ENCODE assay signal across 11 mouse cellular contexts in the genomic region with DNA sequence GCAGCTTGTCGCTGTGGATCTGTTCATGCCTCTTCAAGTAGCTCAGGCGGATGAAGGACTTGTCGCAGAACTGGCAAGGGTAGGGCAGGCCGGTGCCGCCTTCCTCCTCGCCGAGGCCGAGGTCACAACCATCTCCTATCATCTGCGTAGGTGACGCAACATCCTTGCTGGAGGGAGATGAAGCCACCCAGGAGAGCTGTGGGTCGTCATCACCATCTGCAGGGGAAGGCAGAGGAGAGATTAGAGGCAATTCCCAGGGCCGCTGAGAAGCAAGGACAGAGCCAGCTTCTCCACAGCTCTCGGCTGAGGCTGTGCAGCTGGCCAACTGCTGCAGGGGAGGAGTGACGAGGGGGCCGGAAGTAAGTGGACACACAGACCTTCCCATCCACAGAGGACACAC.
DNase-seq lines count a peak whose midpoint lies in the region; ATAC-seq and TF ChIP-seq lines count a peak whose summit lies in the region.
"Had no signal": no experiment of that assay in that cellular context is flagged by ENCODE, and none has a peak within 500 bp of the region (broad histone marks: within the 10 kb centered on the region; RNA-seq: fewer than 3 reads in every experiment).

No protein-coding gene starts in this region.

- peaks cover 62% of the 10 kb centered on the region for H3K4me1 ChIP-seq in forebrain, embryonic 12.5 days
- peaks cover 19% of the 10 kb centered on the region for H3K4me1 ChIP-seq in forebrain, embryonic 16.5 days (replicated peaks; ENCODE audit: control insufficient read depth, insufficient read depth, low read length)
- peaks cover 12% of the 10 kb centered on the region for H3K4me1 ChIP-seq in lung, embryonic 16.5 days (replicated peaks; ENCODE audit: control insufficient read depth, insufficient read depth, low read length)
- H3K4me1 ChIP-seq in lung, adult 2 months (ENCODE audit: control insufficient read depth, insufficient read depth, low read length): no peaks in the 10 kb centered on the region
- no peaks in the 10 kb centered on the region for H3K4me1 ChIP-seq in cerebellum, adult 2 months (ENCODE audit: control insufficient read depth, insufficient read depth, low read length)
- H3K4me1 ChIP-seq: liver, embryonic 15.5 days had no signal

- TF ChIP-seq CTCF in lung, adult 2 months (IDR thresholded peaks at IDR 0.05; ENCODE audit: insufficient read depth, low read length): no peak
- TF ChIP-seq CTCF in cerebellum, adult 2 months (IDR thresholded peaks at IDR 0.05; ENCODE audit: borderline replicate concordance, insufficient read depth, low read depth, low read length): no peak

- H3K4me3 ChIP-seq in forebrain, embryonic 12.5 days (replicated peaks): no peak overlapping the region
- no peak overlapping the region for H3K4me3 ChIP-seq in forebrain, embryonic 16.5 days (replicated peaks; ENCODE audit: low read length)
- H3K4me3 ChIP-seq in lung, embryonic 16.5 days (ENCODE audit: low read length): no peak overlapping the region
- no peak overlapping the region for H3K4me3 ChIP-seq in lung, adult 2 months (replicated peaks; ENCODE audit: extremely low read depth, low read depth, low read length)
- no peak overlapping the region for H3K4me3 ChIP-seq in cerebellum, adult 2 months (replicated peaks; ENCODE audit: insufficient read depth, low read depth, low read length)
- H3K4me3 ChIP-seq: liver, embryonic 15.5 days had no signal

- H3K9ac ChIP-seq in forebrain, embryonic 12.5 days: no peak overlapping the region
- H3K9ac ChIP-seq in forebrain, embryonic 16.5 days (replicated peaks; ENCODE audit: low read depth, low read length): no peak overlapping the region
- peak overlapping the region; percentile 15; the same call in 1 of the 2 replicates for H3K9ac ChIP-seq in lung, embryonic 16.5 days (ENCODE audit: low read length)
- H3K9ac ChIP-seq: liver, embryonic 15.5 days had no signal

- no peaks in the 10 kb centered on the region for H3K27me3 ChIP-seq in forebrain, embryonic 12.5 days
- no peaks in the 10 kb centered on the region for H3K27me3 ChIP-seq in forebrain, embryonic 16.5 days (replicated peaks; ENCODE audit: control insufficient read depth, insufficient read depth, low read length)
- no peaks in the 10 kb centered on the region for H3K27me3 ChIP-seq in lung, embryonic 16.5 days (ENCODE audit: control insufficient read depth, insufficient read depth, low read depth, low read length)
- H3K27me3 ChIP-seq in cerebellum, adult 2 months (ENCODE audit: control insufficient read depth, insufficient read depth, low read length): no peaks in the 10 kb centered on the region
- H3K27me3 ChIP-seq: liver, embryonic 15.5 days had no signal

- ATAC-seq in forebrain, embryonic 12.5 days (ENCODE audit: low FRiP score): no peak
- ATAC-seq in forebrain, embryonic 16.5 days: no peak
- peak; percentile 62 for ATAC-seq in lung, embryonic 16.5 days (ENCODE audit: low read depth)

- H3K4me2 ChIP-seq in forebrain, embryonic 12.5 days: no peak overlapping the region
- H3K4me2 ChIP-seq in forebrain, embryonic 16.5 days (ENCODE audit: low read length): no peak overlapping the region
- H3K4me2 ChIP-seq in lung, embryonic 16.5 days (ENCODE audit: low read depth, low read length): peak overlapping the region; percentile 25; the same call in 1 of the 2 replicates
- H3K4me2 ChIP-seq: liver, embryonic 15.5 days had no signal

- TF ChIP-seq POLR2A in lung, adult 2 months (IDR thresholded peaks at IDR 0.05; ENCODE audit: borderline replicate concordance, extremely low read depth, low read depth, low read length): no peak
- no peak for TF ChIP-seq POLR2A in cerebellum, adult 2 months (IDR thresholded peaks at IDR 0.05; ENCODE audit: borderline replicate concordance, insufficient read depth, low read length)

- no peaks in the 10 kb centered on the region for H3K9me3 ChIP-seq in forebrain, embryonic 12.5 days
- H3K9me3 ChIP-seq in forebrain, embryonic 16.5 days (ENCODE audit: control insufficient read depth, low read length): no peaks in the 10 kb centered on the region
- no peaks in the 10 kb centered on the region for H3K9me3 ChIP-seq in lung, embryonic 16.5 days (ENCODE audit: control insufficient read depth, low read length)
- H3K9me3 ChIP-seq: liver, embryonic 15.5 days had no signal

- peaks cover 41% of the 10 kb centered on the region for H3K36me3 ChIP-seq in forebrain, embryonic 12.5 days (replicated peaks)
- 0 out of 2 replicates have a peak, but pooled peaks cover 3% of the 10 kb centered on the region for H3K36me3 ChIP-seq in forebrain, embryonic 16.5 days (ENCODE audit: control insufficient read depth, insufficient read depth)
- H3K36me3 ChIP-seq in lung, embryonic 16.5 days (ENCODE audit: control insufficient read depth, insufficient read depth, low read length): peaks cover 3% of the 10 kb centered on the region; the same call in 1 of the 2 replicates
- H3K36me3 ChIP-seq: liver, embryonic 15.5 days had no signal

- no peak for DNase-seq in lung, adult 2 months
- peak; percentile 68 for DNase-seq in adrenal gland, postnatal 14 days
- peak; percentile 56 for DNase-seq in heart, postnatal 4 days
- DNase-seq in cerebellum, postnatal 14 days: no peak
- no peak for DNase-seq in cerebellum, adult 2 months
- DNase-seq: cerebellum, postnatal 36 days; layer of hippocampus, postnatal 36 days had no signal

- 74% methylated on average over 15 of the region's 15 CpGs for WGBS in forebrain, embryonic 12.5 days
- WGBS in forebrain, embryonic 16.5 days: 75% methylated on average over 15 of the region's 15 CpGs
- whole genome bisulfite sequencing in lung, embryonic 16.5 days: 50% methylated on average over 15 of the region's 15 CpGs
- WGBS in lung, adult 2 months: 51% methylated on average over 15 of the region's 15 CpGs
- 54% methylated on average over 15 of the region's 15 CpGs for WGBS in cerebellum, adult 2 months

- peak overlapping the region; percentile 56; the same call in 1 of the 2 replicates for H3K27ac ChIP-seq in forebrain, embryonic 12.5 days
- H3K27ac ChIP-seq in forebrain, embryonic 16.5 days (ENCODE audit: low read length): no peak overlapping the region
- no peak overlapping the region for H3K27ac ChIP-seq in lung, embryonic 16.5 days (ENCODE audit: low read length)
- H3K27ac ChIP-seq in cerebellum, adult 2 months (ENCODE audit: insufficient read depth, low read length): no peak overlapping the region
- H3K27ac ChIP-seq: liver, embryonic 15.5 days had no signal

Comparison
In these comparisons a context has a peak if more than half of its experiments do, and no peak if none do; other contexts are left out.
1. DNase-seq: peak in adrenal gland, postnatal 14 days (single experiment) and heart, postnatal 4 days (single experiment); none in lung, adult 2 months (single experiment), cerebellum, postnatal 14 days (0 of 2) and cerebellum, adult 2 months (0 of 2).